Mouse (Mus musculus): ENCODE results near the gene Add3.

GRCm38 (mm10) chr19:53278491-53279415, 138.5 kb downstream of the Add3 start:
- TF ChIP-seq EP300 (IDR thresholded peaks at IDR 0.05; ENCODE audit: low read depth in 1 of 2, low read length in 2 of 2) = no peak
- TF ChIP-seq POLR2A (IDR thresholded peaks at IDR 0.05; ENCODE audit: control insufficient read depth in 1 of 2, insufficient read depth in 1 of 2, low read depth in 1 of 2, low read length in 2 of 2, poor library complexity in 1 of 2) = no peak
- TF ChIP-seq USF1 (IDR thresholded peaks at IDR 0.05; ENCODE audit: low read depth, low read length) = no peak
